Mouse (Mus musculus) bone marrow macrophage, adult 2 months (primary cell): ENCODE measurements at regions not wholly inside any gene's neighbourhood (a gene's known extent, or its start where the extent isn't known, plus 50 kb on each side); places are given as distances from the start of the nearest gene placed in this dataset.

ENCODE experiments used
- H3K27ac ChIP-seq: 2 replicates; pipeline ENCODE4 v1.5.1; 2012; ENCODE audit warnings: low read depth, low read length; ENCODE audit not compliant: insufficient read depth
- H3K4me1 ChIP-seq: 2 replicates; pipeline ENCODE4 v1.6.1; 2012; ENCODE audit warnings: low read length; ENCODE audit not compliant: control insufficient read depth, insufficient read depth
- H3K4me3 ChIP-seq: 2 replicates; pipeline ENCODE4 v1.5.1; 2012; ENCODE audit warnings: mild to moderate bottlenecking, low read length, moderate library complexity; ENCODE audit not compliant: insufficient read depth
- CTCF ChIP-seq: IDR thresholded peaks from 2 replicates; pipeline ENCODE4 v1.5.1; 2012; ENCODE audit warnings: low read depth, mild to moderate bottlenecking, low read length, moderate library complexity
- POLR2A ChIP-seq: IDR thresholded peaks from 2 replicates; pipeline ENCODE4 v1.6.1; 2012; ENCODE audit warnings: mild to moderate bottlenecking, low read depth, low read length, borderline replicate concordance

- Histone ChIP-seq H3K4me1 (no peaks in the 10 kb centered on the region), H3K27ac (no peak overlapping the region), H3K4me3 (no peak overlapping the region)
- no peak for TF ChIP-seq POLR2A
- TF ChIP-seq CTCF, result no peak
Measured at GRCm38 (mm10) chr4:88950181-88951033, 70.4 kb upstream of the Ifne start.

DNA sequence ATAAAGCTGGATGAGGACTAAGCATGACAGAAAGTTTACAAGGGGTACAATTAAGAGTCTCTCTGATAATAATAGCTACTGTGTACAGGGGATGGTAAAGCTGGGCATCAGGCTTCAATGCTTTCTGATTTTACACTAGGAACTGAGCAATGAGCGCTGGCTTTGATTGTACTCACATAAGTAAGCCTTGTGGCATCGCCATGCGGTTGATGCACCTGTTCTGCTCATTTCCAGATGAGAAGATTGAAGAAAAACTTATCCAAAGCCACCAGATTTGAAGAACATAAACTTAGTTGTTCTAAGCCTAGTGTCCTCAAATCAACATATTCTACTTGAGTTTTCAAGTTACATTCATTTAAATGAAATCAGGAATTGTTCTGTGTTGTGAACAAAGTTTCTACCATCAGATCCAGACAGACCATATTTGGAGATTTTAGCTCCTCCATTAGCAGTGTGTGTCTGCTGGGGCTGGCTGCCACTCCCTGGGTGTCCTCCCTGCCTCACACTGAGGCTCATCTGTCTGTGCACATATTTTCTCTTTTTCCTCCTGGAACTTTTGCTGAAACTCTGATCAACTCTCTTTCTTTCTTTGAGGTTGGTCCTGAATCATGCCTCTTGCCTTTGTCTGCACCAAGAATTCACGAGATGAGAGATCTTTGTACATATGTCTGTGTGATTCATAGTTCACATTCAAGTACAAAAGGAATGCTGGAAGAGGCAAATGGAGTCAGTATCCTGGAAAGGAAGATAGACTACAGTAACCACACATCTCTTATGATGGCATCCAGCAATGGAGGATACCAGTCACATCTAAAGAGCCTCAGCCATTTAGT, 68.2 kb upstream of the Ifne start:
- no peaks in the 10 kb centered on the region for H3K4me1 ChIP-seq
- TF ChIP-seq POLR2A (no peak), CTCF (no peak)
- H3K27ac ChIP-seq, result no peak overlapping the region
- H3K4me3 ChIP-seq, result no peak overlapping the region

DNA sequence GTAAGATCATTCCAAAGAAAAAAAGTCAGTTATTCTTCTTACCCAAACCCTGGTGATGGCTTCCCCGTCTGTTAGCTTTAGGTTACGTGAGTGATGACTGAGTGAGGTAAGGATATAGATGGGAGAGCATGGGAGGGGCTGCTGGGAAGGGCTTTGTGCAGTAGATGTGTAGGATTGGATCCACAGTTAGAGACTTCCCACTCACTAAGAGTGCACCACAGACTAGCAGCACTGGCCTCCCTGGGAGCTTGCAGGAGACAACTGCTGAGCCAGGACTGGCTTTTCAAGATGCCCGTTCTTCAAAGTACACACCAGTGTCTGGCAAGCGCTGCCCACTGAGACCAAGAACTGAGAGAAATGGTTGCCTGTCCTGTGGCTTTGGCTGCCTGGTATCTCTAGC, 62.0 kb upstream of the Ifne start:
- Histone ChIP-seq H3K27ac (no peak overlapping the region), H3K4me3 (no peak overlapping the region), H3K4me1 (no peaks in the 10 kb centered on the region)
- no peak for TF ChIP-seq POLR2A

GRCm38 (mm10) chr4:88940670-88941069, 60.7 kb upstream of the Ifne start:
- H3K27ac ChIP-seq, result no peak overlapping the region
- no peak overlapping the region for H3K4me3 ChIP-seq
- no peaks in the 10 kb centered on the region for H3K4me1 ChIP-seq
- TF ChIP-seq CTCF (no peak), POLR2A (no peak)

GRCm38 (mm10) chr4:88939397-88939796, 59.4 kb upstream of the Ifne start:
- Histone ChIP-seq H3K27ac (no peak overlapping the region), H3K4me1 (no peaks in the 10 kb centered on the region), H3K4me3 (no peak overlapping the region)
- TF ChIP-seq POLR2A (no peak), CTCF (no peak)

GRCm38 (mm10) chr4:88938712-88939032, 58.7 kb upstream of the Ifne start:
- Histone ChIP-seq H3K27ac (no peak overlapping the region), H3K4me1 (no peaks in the 10 kb centered on the region), H3K4me3 (peak overlapping the region; percentile 66)
- TF ChIP-seq CTCF (no peak), POLR2A (no peak)

- TF ChIP-seq POLR2A (no peak), CTCF (no peak)
- Histone ChIP-seq H3K4me3 (peak overlapping the region; percentile 66), H3K27ac (no peak overlapping the region)
Measured at GRCm38 (mm10) chr4:88937866-88938711, 58.1 kb upstream of the Ifne start.

DNA sequence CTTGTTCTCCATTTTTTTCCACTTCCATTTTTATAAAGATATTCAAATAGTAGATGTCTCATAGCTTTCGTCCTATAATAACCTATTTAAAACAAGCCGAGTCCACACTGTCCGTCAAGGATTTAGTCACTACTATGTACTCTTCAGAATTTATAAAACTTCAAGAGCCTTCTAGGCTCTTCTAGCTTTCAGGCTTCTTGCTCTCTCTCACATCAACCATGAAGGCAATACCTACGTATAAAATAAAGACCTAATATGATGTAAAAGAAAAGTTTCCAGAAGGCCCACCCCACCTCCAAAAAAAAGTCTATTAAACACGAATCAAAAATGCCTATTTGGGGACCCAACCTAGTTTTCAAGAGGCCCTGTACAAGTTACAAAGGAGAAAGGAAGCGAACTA, 57.0 kb upstream of the Ifne start:
- H3K4me3 ChIP-seq, result no peak overlapping the region
- TF ChIP-seq CTCF (no peak), POLR2A (no peak)
- no peaks in the 10 kb centered on the region for H3K4me1 ChIP-seq
- no peak overlapping the region for H3K27ac ChIP-seq

More at GRCm38 (mm10) chr4:88937866-88938711, 58.1 kb upstream of the Ifne start:
- no peaks in the 10 kb centered on the region for H3K4me1 ChIP-seq

- H3K4me3 ChIP-seq, result no peak overlapping the region
- no peak overlapping the region for H3K27ac ChIP-seq
Measured at GRCm38 (mm10) chr4:88935901-88936300, 55.9 kb upstream of the Ifne start.

More at GRCm38 (mm10) chr4:88935901-88936300, 55.9 kb upstream of the Ifne start:
- TF ChIP-seq POLR2A (no peak), CTCF (no peak)
- H3K4me1 ChIP-seq, result no peaks in the 10 kb centered on the region
